ENCODE assay signal across 9 mouse cellular contexts in genomic region chr4:97869451-97869850, GRCm38 (mm10).
A peak's percentile ranks its signal among the peaks of the same experiment; 100 is the strongest.
DNase-seq lines count a peak whose midpoint lies in the region; ATAC-seq and TF ChIP-seq lines count a peak whose summit lies in the region.
"Had no signal": no experiment of that assay in that cellular context is flagged by ENCODE, and none has a peak within 500 bp of the region (broad histone marks: within the 10 kb centered on the region; RNA-seq: fewer than 3 reads in every experiment).

No protein-coding gene starts in this region.

- 56% methylated on average over 7 of the region's 7 CpGs for WGBS in heart, embryonic 12.5 days
- 15% methylated on average over 7 of the region's 7 CpGs for WGBS in lung, embryonic 16.5 days
- 35% methylated on average over 7 of the region's 7 CpGs for WGBS in lung, adult 2 months
- 33% methylated on average over 7 of the region's 7 CpGs for WGBS in hindbrain, postnatal 0 days
- 30% methylated on average over 7 of the region's 7 CpGs for WGBS in stomach, embryonic 14.5 days

- H3K27ac ChIP-seq in heart, embryonic 12.5 days (ENCODE audit: poor library complexity, severe bottlenecking) = peak overlapping the region; percentile 92
- H3K27ac ChIP-seq in lung, embryonic 16.5 days (ENCODE audit: low read length) = peak overlapping the region; percentile 99
- H3K27ac ChIP-seq in hindbrain, postnatal 0 days = peak overlapping the region; percentile 92
- peak overlapping the region; percentile 89 for H3K27ac ChIP-seq in stomach, embryonic 14.5 days (ENCODE audit: low read length)

- H3K36me3 ChIP-seq in heart, embryonic 12.5 days = no peaks in the 10 kb centered on the region
- no peaks in the 10 kb centered on the region for H3K36me3 ChIP-seq in lung, embryonic 16.5 days (ENCODE audit: control insufficient read depth, insufficient read depth, low read length)
- H3K36me3 ChIP-seq in hindbrain, postnatal 0 days (ENCODE audit: insufficient read depth, low read length) = no peaks in the 10 kb centered on the region
- H3K36me3 ChIP-seq in stomach, embryonic 14.5 days (ENCODE audit: control insufficient read depth, insufficient read depth, low read length) = no peaks in the 10 kb centered on the region

- no peaks in the 10 kb centered on the region for H3K9me3 ChIP-seq in heart, embryonic 12.5 days (replicated peaks)
- H3K9me3 ChIP-seq in lung, embryonic 16.5 days (ENCODE audit: control insufficient read depth, low read length) = no peaks in the 10 kb centered on the region
- no peaks in the 10 kb centered on the region for H3K9me3 ChIP-seq in hindbrain, postnatal 0 days (ENCODE audit: low read length)
- no peaks in the 10 kb centered on the region for H3K9me3 ChIP-seq in stomach, embryonic 14.5 days (ENCODE audit: control insufficient read depth, low read depth, low read length)

- H3K9ac ChIP-seq in heart, embryonic 12.5 days = 0 out of 2 replicates have a peak overlapping the region, but pooled peaks have one; percentile 47
- peak overlapping the region; percentile 57 for H3K9ac ChIP-seq in lung, embryonic 16.5 days (ENCODE audit: low read length)
- H3K9ac ChIP-seq in hindbrain, postnatal 0 days (replicated peaks; ENCODE audit: low read length) = peak overlapping the region; percentile 35; the same call in 1 of the 2 replicates
- 0 out of 2 replicates have a peak overlapping the region, but pooled peaks have one; percentile 4 for H3K9ac ChIP-seq in stomach, embryonic 14.5 days (replicated peaks; ENCODE audit: low read depth, low read length)

- no peak for TF ChIP-seq CTCF in lung, adult 2 months (IDR thresholded peaks at IDR 0.05; ENCODE audit: insufficient read depth, low read length)
- no peak for TF ChIP-seq CTCF in hindbrain, postnatal 0 days (IDR thresholded peaks at IDR 0.05; ENCODE audit: low read depth)

- H3K27me3 ChIP-seq in heart, embryonic 12.5 days (replicated peaks) = no peaks in the 10 kb centered on the region
- no peaks in the 10 kb centered on the region for H3K27me3 ChIP-seq in lung, embryonic 16.5 days (ENCODE audit: control insufficient read depth, insufficient read depth, low read depth, low read length)
- no peaks in the 10 kb centered on the region for H3K27me3 ChIP-seq in hindbrain, postnatal 0 days (ENCODE audit: insufficient read depth, low read length)
- H3K27me3 ChIP-seq in stomach, embryonic 14.5 days (ENCODE audit: control insufficient read depth, insufficient read depth, low read length) = no peaks in the 10 kb centered on the region

- peaks cover 46% of the 10 kb centered on the region for H3K4me1 ChIP-seq in heart, embryonic 12.5 days (replicated peaks)
- peaks cover 40% of the 10 kb centered on the region for H3K4me1 ChIP-seq in lung, embryonic 16.5 days (replicated peaks; ENCODE audit: control insufficient read depth, insufficient read depth, low read length)
- peaks cover 19% of the 10 kb centered on the region for H3K4me1 ChIP-seq in lung, adult 2 months (ENCODE audit: control insufficient read depth, insufficient read depth, low read length)
- H3K4me1 ChIP-seq in hindbrain, postnatal 0 days (ENCODE audit: insufficient read depth, low read length) = peaks cover 15% of the 10 kb centered on the region
- H3K4me1 ChIP-seq in stomach, embryonic 14.5 days (ENCODE audit: control insufficient read depth, insufficient read depth, low read length) = peaks cover 24% of the 10 kb centered on the region

- TF ChIP-seq POLR2A in lung, adult 2 months (IDR thresholded peaks at IDR 0.05; ENCODE audit: borderline replicate concordance, extremely low read depth, low read depth, low read length) = no peak

- peak overlapping the region; percentile 46 for H3K4me2 ChIP-seq in heart, embryonic 12.5 days
- H3K4me2 ChIP-seq in lung, embryonic 16.5 days (ENCODE audit: low read depth, low read length) = peak overlapping the region; percentile 60
- peak overlapping the region; percentile 60 for H3K4me2 ChIP-seq in hindbrain, postnatal 0 days (ENCODE audit: low read depth, low read length)
- peak overlapping the region; percentile 29 for H3K4me2 ChIP-seq in stomach, embryonic 14.5 days (replicated peaks; ENCODE audit: low read depth, low read length)

- peak overlapping the region; percentile 26 for H3K4me3 ChIP-seq in heart, embryonic 12.5 days
- peak overlapping the region; percentile 41 for H3K4me3 ChIP-seq in lung, embryonic 16.5 days (ENCODE audit: low read length)
- H3K4me3 ChIP-seq in lung, adult 2 months (replicated peaks; ENCODE audit: extremely low read depth, low read depth, low read length) = no peak overlapping the region
- peak overlapping the region; percentile 38 for H3K4me3 ChIP-seq in hindbrain, postnatal 0 days (ENCODE audit: low read length)
- peak overlapping the region; percentile 10; the same call in 1 of the 2 replicates for H3K4me3 ChIP-seq in stomach, embryonic 14.5 days (ENCODE audit: low read depth, low read length)

- no peak for ATAC-seq in heart, embryonic 12.5 days (ENCODE audit: insufficient number of reproducible peaks, low FRiP score)
- no peak for ATAC-seq in lung, embryonic 16.5 days (ENCODE audit: low read depth)
- ATAC-seq in hindbrain, postnatal 0 days = no peak
- ATAC-seq in stomach, embryonic 14.5 days (ENCODE audit: insufficient number of reproducible peaks, insufficient read depth, low FRiP score, low read depth) = no peak

- DNase-seq in heart, adult 8-10 months (ENCODE audit: low spot score) = no peak
- no peak for DNase-seq in lung, adult 2 months
- no peak for DNase-seq in hindbrain, postnatal 0 days (ENCODE audit: low spot score)
- DNase-seq in frontal cortex, postnatal 36 days (ENCODE audit: low spot score in 2 of 2) = no peak
- DNase-seq in adipocyte (ENCODE audit: low spot score) = no peak
- DNase-seq: thymus, adult 2 months had no signal

Comparison
In these comparisons a context has a peak if more than half of its experiments do, and no peak if none do; other contexts are left out.
1. H3K9ac ChIP-seq: peak in every context shown above with its lines; median percentile 57 in lung, embryonic 16.5 days; 47 in heart, embryonic 12.5 days; 35 in hindbrain, postnatal 0 days; 4 in stomach, embryonic 14.5 days.